Mouse (Mus musculus): ENCODE measurements at regions not wholly inside any gene's neighbourhood (a gene's known extent, or its start where the extent isn't known, plus 50 kb on each side); places are given as distances from the start of the nearest gene placed in this dataset.
"Not testable (repeated sequence)": the region's sequence is repeated elsewhere in the genome, so short reads cannot be mapped to it uniquely, and the experiment has no call there.

DNA sequence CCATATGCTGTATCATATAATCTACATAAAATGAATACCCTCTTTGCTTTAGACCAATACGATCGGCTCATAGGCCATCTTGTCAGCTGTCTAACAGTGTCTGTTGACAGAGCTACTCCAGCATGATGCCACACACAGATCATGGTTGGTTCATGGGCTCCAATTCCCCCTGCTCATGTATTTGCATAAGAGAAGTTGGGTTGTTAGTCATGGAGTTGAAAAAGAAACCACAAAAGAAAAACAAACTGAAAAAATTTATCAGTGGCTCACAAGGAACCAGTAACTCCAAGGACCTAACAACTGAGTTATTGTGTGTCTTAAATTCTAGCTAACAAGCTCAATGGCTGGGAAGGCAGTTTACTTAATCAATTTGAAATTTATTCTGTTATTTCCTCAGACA lies 176.1 kb upstream of the Arhgap18 start:
- no peak for DNase-seq

- DNase-seq, result no peak
Observed at GRCm38 (mm10) chr10:26585106-26585505, 168.1 kb upstream of the Arhgap18 start.

DNA sequence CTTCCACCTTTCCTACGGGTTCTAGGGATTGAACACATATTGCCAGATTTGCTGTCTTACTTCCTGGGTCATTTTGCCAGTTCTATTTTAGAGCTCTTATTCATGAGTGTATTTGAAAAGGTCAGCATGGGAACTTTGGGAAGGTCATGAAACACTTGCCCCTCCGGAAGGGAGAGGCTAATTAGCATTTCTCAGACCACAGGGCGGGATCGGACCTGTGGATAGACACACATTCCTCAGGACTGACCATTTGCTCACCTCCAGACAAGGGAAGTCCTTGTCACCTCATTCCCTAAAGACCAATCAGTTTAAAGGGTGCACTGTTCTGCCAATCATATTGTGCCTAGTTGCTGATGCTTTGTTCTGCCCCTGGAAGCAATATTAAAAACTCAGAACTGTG lies 146.1 kb upstream of the Arhgap18 start:
- not testable (repeated sequence) for DNase-seq

GRCm38 (mm10) chr10:26611246-26611645 lies 142.0 kb upstream of the Arhgap18 start:
- DNase-seq, result no peak

DNA sequence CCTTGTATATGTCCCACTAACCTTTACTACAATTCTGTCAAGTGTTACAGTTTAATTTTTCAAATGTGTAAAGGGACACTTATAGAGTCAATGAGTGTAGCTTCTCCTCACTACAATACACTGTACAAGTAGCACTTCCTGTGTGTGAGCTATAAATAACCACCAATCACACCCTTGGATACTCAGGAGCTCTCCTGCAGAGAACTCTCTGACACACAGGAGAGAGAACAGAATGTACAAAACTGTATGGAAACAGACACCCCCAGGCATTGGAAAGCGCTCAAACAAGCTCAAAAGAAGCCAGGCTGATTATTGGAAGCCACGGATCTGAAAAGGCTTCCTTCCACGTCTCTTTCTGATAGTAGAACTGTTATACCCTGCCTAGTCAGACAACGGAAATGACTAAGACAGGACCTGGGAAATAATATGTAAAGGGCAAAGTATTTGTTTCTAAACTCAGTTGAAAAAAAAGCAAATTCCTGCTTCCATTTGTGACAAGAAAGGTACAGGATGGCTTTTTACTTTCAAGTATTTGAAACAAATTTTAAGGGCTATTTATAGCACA lies 122.9 kb upstream of the Arhgap18 start:
- DNase-seq, result no peak

GRCm38 (mm10) chr10:26632266-26632665 lies 121.0 kb upstream of the Arhgap18 start:
- DNase-seq, result no peak

- DNase-seq, result no peak
Observed at GRCm38 (mm10) chr10:26637459-26637858, 115.8 kb upstream of the Arhgap18 start.

DNA sequence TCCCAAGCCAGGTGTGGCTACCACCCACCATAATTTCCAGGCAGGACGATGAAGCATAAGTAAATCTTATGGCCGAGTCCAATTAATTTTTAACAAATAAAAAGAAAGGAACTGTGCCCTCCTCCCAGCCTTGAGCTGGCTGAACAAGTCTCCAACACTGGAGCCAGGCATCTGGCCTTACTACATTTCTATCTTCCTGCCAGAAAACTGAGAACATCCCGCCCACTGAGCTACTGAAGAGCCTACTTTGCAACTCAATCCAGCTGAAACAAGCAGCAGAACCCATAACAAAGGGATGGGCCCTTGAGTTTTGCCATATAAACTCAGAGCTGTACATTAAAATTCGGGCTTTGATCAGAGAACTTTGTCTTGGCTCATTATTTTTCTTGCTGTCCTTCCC lies 115.2 kb upstream of the Arhgap18 start:
- DNase-seq, result no peak

- no peak for DNase-seq
Observed at GRCm38 (mm10) chr10:26639118-26639517, 114.1 kb upstream of the Arhgap18 start.

DNA sequence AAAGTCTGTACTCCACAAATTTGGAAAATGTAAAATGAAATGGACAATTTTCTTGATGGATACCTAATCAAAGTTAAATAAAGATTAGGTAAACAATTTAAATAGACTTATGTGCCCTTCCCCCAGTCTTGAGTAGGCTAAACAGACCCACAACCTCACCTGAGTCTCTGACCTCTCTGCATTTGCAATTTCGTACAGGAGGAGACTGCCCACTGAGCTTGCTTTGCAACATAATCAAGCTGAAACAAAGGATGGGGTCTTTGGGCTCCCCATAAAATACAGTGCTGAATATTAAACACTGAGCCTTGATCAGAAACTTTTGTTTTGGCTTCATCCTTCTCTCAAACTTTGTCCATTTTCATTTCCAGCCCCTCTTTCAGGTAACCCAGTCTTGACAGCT lies 100.1 kb upstream of the Arhgap18 start:
- DNase-seq, result no peak

DNA sequence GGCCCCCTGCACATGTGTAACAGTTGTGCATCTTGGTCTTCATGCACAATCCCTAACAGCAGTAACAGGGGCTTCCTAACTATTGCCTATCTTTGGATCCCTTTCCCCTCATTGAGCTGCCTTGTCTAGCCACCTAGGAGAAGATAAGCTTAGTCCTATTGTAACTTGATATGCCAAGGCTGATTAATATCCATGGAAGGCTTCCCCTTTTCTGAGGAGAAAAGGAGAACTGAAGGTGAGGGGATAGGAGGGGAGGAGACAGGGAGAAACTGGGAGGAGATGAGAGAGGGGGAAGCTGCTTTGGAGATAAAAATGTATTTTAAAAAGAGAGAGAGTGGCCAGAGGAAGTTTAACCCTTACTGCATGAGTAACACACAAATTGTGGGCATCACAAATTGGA lies 89.0 kb upstream of the Arhgap18 start:
- no peak for DNase-seq

- no peak for DNase-seq
Observed at GRCm38 (mm10) chr10:26679500-26680227, 73.6 kb upstream of the Arhgap18 start.

GRCm38 (mm10) chr10:26694761-26695160 lies 58.5 kb upstream of the Arhgap18 start:
- no peak for DNase-seq

GRCm38 (mm10) chr10:26695212-26695933 lies 57.8 kb upstream of the Arhgap18 start:
- no peak for DNase-seq
